ENCODE assay signal across 12 mouse cellular contexts in the genomic region with DNA sequence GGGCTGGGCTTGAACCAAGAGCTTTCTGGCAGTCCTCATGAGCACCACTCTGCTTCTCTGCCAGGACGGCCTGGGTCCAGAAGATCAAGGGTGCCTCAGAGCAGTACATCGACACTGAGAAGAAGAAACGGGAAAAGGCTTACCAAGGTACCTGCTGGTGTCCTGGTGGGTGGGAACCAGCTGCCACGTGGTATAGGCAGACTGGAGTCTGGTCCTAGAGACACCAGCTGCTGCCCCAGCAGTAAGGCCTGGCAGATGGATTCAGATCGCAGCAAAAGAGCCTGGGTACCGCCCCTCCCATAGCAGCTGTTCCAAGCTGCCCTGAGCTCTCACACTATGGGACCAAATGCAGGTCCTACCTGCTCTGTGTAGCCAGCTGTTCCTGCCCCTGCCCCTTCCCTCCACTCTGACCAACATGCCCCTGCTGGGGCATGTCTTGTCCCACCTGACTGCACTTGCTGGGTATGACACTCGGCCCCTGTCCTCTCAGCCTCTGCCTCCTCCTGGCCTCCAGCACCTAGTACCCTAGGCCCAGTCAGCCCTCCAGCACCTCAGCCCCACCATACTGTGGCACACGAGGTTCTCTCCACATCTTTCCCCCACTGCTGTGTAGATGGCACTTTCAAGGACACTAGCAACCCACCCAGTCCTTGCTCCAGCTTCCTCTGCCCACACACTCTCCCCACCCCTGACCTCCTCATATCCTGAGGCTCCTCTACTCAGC. TPM values are rescaled to one million over a fixed set of nuclear protein-coding genes. Genes with fewer than 3 reads are reported as not detected.
DNase-seq lines count a peak whose midpoint lies in the region; ATAC-seq lines count a peak whose summit lies in the region.
"Had no signal": no experiment of that assay in that cellular context is flagged by ENCODE, and none has a peak within 500 bp of the region (broad histone marks: within the 10 kb centered on the region; RNA-seq: fewer than 3 reads in every experiment).

No protein-coding gene starts in this region.

- H3K4me2 ChIP-seq in liver, embryonic 13.5 days: no peak overlapping the region
- no peak overlapping the region for H3K4me2 ChIP-seq in hindbrain, embryonic 11.5 days (replicated peaks; ENCODE audit: low read depth, low read length)
- no peak overlapping the region for H3K4me2 ChIP-seq in midbrain, embryonic 14.5 days (ENCODE audit: low read length)
- H3K4me2 ChIP-seq: limb, embryonic 12.5 days had no signal

- H3K27ac ChIP-seq in liver, embryonic 13.5 days: no peak overlapping the region
- H3K27ac ChIP-seq in hindbrain, embryonic 11.5 days (ENCODE audit: low read depth, low read length): no peak overlapping the region
- no peak overlapping the region for H3K27ac ChIP-seq in midbrain, embryonic 14.5 days (replicated peaks; ENCODE audit: low read depth, low read length)
- H3K27ac ChIP-seq: limb, embryonic 12.5 days had no signal

- H3K27me3 ChIP-seq in liver, embryonic 13.5 days: no peaks in the 10 kb centered on the region
- no peaks in the 10 kb centered on the region for H3K27me3 ChIP-seq in hindbrain, embryonic 11.5 days (ENCODE audit: control insufficient read depth, insufficient read depth, low read length)
- H3K27me3 ChIP-seq in midbrain, embryonic 14.5 days (ENCODE audit: control insufficient read depth, insufficient read depth, low read length): no peaks in the 10 kb centered on the region
- H3K27me3 ChIP-seq: limb, embryonic 12.5 days had no signal

- no peaks in the 10 kb centered on the region for H3K4me1 ChIP-seq in liver, embryonic 13.5 days (replicated peaks)
- H3K4me1 ChIP-seq in hindbrain, embryonic 11.5 days (replicated peaks; ENCODE audit: control insufficient read depth, insufficient read depth, low read length): no peaks in the 10 kb centered on the region
- H3K4me1 ChIP-seq in midbrain, embryonic 14.5 days (ENCODE audit: control insufficient read depth, insufficient read depth, low read length): no peaks in the 10 kb centered on the region
- H3K4me1 ChIP-seq: limb, embryonic 12.5 days had no signal

- H3K9ac ChIP-seq in liver, embryonic 13.5 days: no peak overlapping the region
- H3K9ac ChIP-seq in hindbrain, embryonic 11.5 days (ENCODE audit: low read depth, low read length): no peak overlapping the region
- H3K9ac ChIP-seq in midbrain, embryonic 14.5 days (replicated peaks; ENCODE audit: low read length): no peak overlapping the region
- H3K9ac ChIP-seq: limb, embryonic 12.5 days had no signal

- DNase-seq in cerebellum, postnatal 10 days: peak; percentile 79 to 89
- DNase-seq in liver, embryonic 13.5 days: no peak
- DNase-seq in liver: no peak
- peak; percentile 15 for DNase-seq in hindbrain, embryonic 11.5 days (ENCODE audit: low spot score)
- no peak for DNase-seq in midbrain, embryonic 14.5 days
- DNase-seq in cerebellum, adult 11 months: no peak
- DNase-seq in thymus, postnatal 4 days: no peak
- DNase-seq: heart, postnatal 14 days; kidney, postnatal 36 days; spleen, adult 18-20 months had no signal

- peaks cover 64% of the 10 kb centered on the region for H3K36me3 ChIP-seq in liver, embryonic 13.5 days
- H3K36me3 ChIP-seq in hindbrain, embryonic 11.5 days (ENCODE audit: control insufficient read depth, insufficient read depth, low read length): no peaks in the 10 kb centered on the region
- H3K36me3 ChIP-seq in midbrain, embryonic 14.5 days (ENCODE audit: control insufficient read depth, insufficient read depth, low read length): peaks cover 30% of the 10 kb centered on the region

- 76% methylated on average over 8 of the region's 8 CpGs for WGBS in liver, embryonic 13.5 days (ENCODE audit: insufficient replicate concordance)
- 79% methylated on average over 8 of the region's 8 CpGs for WGBS in hindbrain, embryonic 11.5 days
- 75% methylated on average over 8 of the region's 8 CpGs for WGBS in midbrain, embryonic 14.5 days

- no peak for ATAC-seq in cerebellum, adult (ENCODE audit: insufficient number of reproducible peaks, low FRiP score, low TSS enrichment)
- ATAC-seq in liver, embryonic 13.5 days (ENCODE audit: low read depth): 0 out of 2 replicates have a peak, but pooled peaks have one; percentile 7
- ATAC-seq in hindbrain, embryonic 11.5 days (ENCODE audit: low FRiP score): peak; percentile 38; the same call in 1 of the 2 replicates
- ATAC-seq in midbrain, embryonic 14.5 days (ENCODE audit: low FRiP score, low TSS enrichment): peak; percentile 31; the same call in 1 of the 2 replicates

- no peak overlapping the region for H3K4me3 ChIP-seq in liver, embryonic 13.5 days (replicated peaks)
- H3K4me3 ChIP-seq in hindbrain, embryonic 11.5 days (ENCODE audit: low read depth, low read length): no peak overlapping the region
- no peak overlapping the region for H3K4me3 ChIP-seq in midbrain, embryonic 14.5 days (replicated peaks; ENCODE audit: low read depth, low read length)
- H3K4me3 ChIP-seq: limb, embryonic 12.5 days had no signal

- no peaks in the 10 kb centered on the region for H3K9me3 ChIP-seq in liver, embryonic 13.5 days (replicated peaks)
- no peaks in the 10 kb centered on the region for H3K9me3 ChIP-seq in hindbrain, embryonic 11.5 days (ENCODE audit: control insufficient read depth, low read length)
- H3K9me3 ChIP-seq in midbrain, embryonic 14.5 days (ENCODE audit: control insufficient read depth, low read length): no peaks in the 10 kb centered on the region
- H3K9me3 ChIP-seq: limb, embryonic 12.5 days had no signal

RNA-seq across cellular contexts. Expression of gene Fam228a, which starts 29.2 kb away (rescaled TPM):
- polyA plus RNA-seq in liver, embryonic 13.5 days (2015; fragmentation: Nextera tagmentation; extraction: Ambion mirVana): 0.05 TPM in 1 of 2 replicates, not detected in the other
- polyA plus RNA-seq in hindbrain, embryonic 11.5 days (2014; fragmentation: Nextera tagmentation; extraction: Ambion mirVana): 0.13 and 1.4 TPM in 2 replicates
- 0.37 and 0.74 TPM in 2 replicates for polyA plus RNA-seq in midbrain, embryonic 14.5 days (2014; fragmentation: Nextera tagmentation; extraction: Ambion mirVana)

RNA-seq across cellular contexts. Expression of gene Pfn4, which starts 59.8 kb away (rescaled TPM):
- polyA plus RNA-seq in liver, embryonic 13.5 days (2015; fragmentation: Nextera tagmentation; extraction: Ambion mirVana): 1.2 and 1.5 TPM in 2 replicates
- polyA plus RNA-seq in hindbrain, embryonic 11.5 days (2014; fragmentation: Nextera tagmentation; extraction: Ambion mirVana): 5.3 and 8.4 TPM in 2 replicates
- polyA plus RNA-seq in midbrain, embryonic 14.5 days (2014; fragmentation: Nextera tagmentation; extraction: Ambion mirVana): 13.4 and 16.6 TPM in 2 replicates

Comparison
In these comparisons a context has a peak if more than half of its experiments do, and no peak if none do; other contexts are left out.
1. DNase-seq: peak in cerebellum, postnatal 10 days (2 of 2) and hindbrain, embryonic 11.5 days (single experiment); none in liver, embryonic 13.5 days (single experiment), liver (single experiment), midbrain, embryonic 14.5 days (single experiment), cerebellum, adult 11 months (single experiment) and thymus, postnatal 4 days (single experiment).